Mouse (Mus musculus): ENCODE results near the gene Smarcc1. TPM values are rescaled to one million over a fixed set of nuclear protein-coding genes. Genes with fewer than 3 reads are reported as not detected.

Smarcc1 gene
- polyA plus RNA-seq, 1 experiment: 76.6 TPM

DNA sequence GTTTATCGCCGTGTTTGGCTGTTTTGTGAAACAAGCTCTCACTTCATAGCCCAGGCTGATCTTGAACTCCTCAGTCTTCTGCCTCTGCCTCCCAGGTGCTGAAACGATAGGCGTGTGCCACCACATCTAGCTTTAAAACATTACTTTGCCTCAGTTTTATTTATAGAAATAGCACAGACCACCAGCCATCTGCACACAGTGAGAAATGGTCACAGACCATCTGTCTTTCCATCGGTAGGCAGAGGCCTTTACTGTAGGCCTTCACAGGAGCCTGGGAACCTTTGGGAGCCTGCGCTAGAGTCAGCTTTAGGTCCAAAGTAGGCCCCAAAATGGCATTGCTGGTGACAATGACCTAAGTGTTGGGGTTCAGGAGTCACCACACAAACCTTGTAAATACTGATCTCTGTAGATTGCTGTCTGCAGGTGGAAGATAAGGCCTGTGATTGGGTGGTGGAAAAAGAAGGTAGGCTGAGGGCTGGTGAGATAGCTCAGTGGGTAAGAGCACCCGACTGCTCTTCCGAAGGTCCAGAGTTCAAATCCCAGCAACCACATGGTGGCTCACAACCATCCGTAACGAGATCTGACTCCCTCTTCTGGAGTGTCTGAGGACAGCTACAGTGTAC lies 166.7 kb downstream of the Smarcc1 start:
- TF ChIP-seq POLR2A (IDR thresholded peaks at IDR 0.05; ENCODE audit: insufficient read depth, low read depth, low read length) (no peak), CTCF (IDR thresholded peaks at IDR 0.05; ENCODE audit: insufficient read depth, low read depth, low read length) (no peak)
- H3K27ac ChIP-seq (ENCODE audit: insufficient read depth, low read depth, low read length): no peak overlapping the region
- no peaks in the 10 kb centered on the region for H3K4me1 ChIP-seq (ENCODE audit: control insufficient read depth, insufficient read depth, low read length)
- H3K4me3 ChIP-seq (ENCODE audit: insufficient read depth, low read depth, low read length): no peak overlapping the region
- 95% methylated on average over 10 of the region's 10 CpGs for WGBS

DNA sequence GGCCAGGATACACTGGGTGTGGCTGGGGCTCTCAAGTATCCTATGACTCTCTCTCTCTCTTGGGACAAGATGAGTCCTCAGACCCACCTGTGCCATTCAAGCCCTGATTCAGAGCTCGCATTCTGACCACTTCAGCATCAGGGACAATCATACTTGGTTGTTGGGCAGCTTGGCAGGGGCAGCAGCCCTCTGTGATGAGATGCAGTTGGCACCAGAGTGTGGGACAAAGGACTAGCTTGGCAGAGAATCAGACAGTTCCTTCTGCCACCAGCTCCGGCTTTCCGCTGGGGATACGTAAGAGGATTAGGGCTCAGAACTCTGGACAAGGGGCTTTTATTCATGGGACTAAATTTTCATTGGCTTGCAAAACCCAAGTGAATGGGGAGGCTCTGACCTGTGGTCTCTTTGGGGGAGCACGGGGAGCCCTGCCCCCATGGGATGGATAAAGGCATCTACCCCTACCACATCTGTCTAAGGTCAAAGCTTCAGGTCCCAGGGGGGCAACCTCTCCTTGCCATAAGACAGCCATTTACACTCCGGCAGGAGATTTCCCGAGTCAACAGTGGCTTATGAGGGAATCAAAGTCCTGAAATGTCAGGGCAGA lies 169.9 kb downstream of the Smarcc1 start:
- TF ChIP-seq CTCF (IDR thresholded peaks at IDR 0.05; ENCODE audit: insufficient read depth, low read depth, low read length) (no peak), POLR2A (IDR thresholded peaks at IDR 0.05; ENCODE audit: insufficient read depth, low read depth, low read length) (no peak)
- Histone ChIP-seq H3K27ac (ENCODE audit: insufficient read depth, low read depth, low read length) (peak overlapping the region; percentile 4; the same call in 1 of the 2 replicates), H3K4me1 (ENCODE audit: control insufficient read depth, insufficient read depth, low read length) (no peaks in the 10 kb centered on the region), H3K4me3 (ENCODE audit: insufficient read depth, low read depth, low read length) (no peak overlapping the region)
- 50% methylated on average over 7 of the region's 7 CpGs for WGBS

Other genes starting within 250 kb of the Smarcc1 start
- gene Cdc25a, start 242.1 kb upstream of the Smarcc1 start, polyA plus RNA-seq (2012; ENCODE audit: insufficient read depth, insufficient read length, low replicate concordance, missing spikeins): not detected in 2 replicates
- 93.0 and 647 TPM in 2 replicates for gene Map4, start 186.2 kb upstream of the Smarcc1 start, polyA plus RNA-seq (2012; ENCODE audit: insufficient read depth, insufficient read length, low replicate concordance, missing spikeins)
- not detected in 2 replicates for gene Dhx30, start 122 bp downstream of the Smarcc1 start, polyA plus RNA-seq (2012; ENCODE audit: insufficient read depth, insufficient read length, low replicate concordance, missing spikeins)
- 129 TPM in 1 of 2 replicates, not detected in the other for gene Cspg5, start 126.1 kb downstream of the Smarcc1 start, polyA plus RNA-seq (2012; ENCODE audit: insufficient read depth, insufficient read length, low replicate concordance, missing spikeins)
- not detected in 2 replicates for gene Elp6, start 187.5 kb downstream of the Smarcc1 start, polyA plus RNA-seq (2012; ENCODE audit: insufficient read depth, insufficient read length, low replicate concordance, missing spikeins)
- gene Scap, start 215.6 kb downstream of the Smarcc1 start, polyA plus RNA-seq (2012; ENCODE audit: insufficient read depth, insufficient read length, low replicate concordance, missing spikeins): not detected in 2 replicates

All from olfactory bulb, adult 2 months (tissue).